Comparison of ENCODE assay signal across 14 mouse cellular contexts in the genomic region with DNA sequence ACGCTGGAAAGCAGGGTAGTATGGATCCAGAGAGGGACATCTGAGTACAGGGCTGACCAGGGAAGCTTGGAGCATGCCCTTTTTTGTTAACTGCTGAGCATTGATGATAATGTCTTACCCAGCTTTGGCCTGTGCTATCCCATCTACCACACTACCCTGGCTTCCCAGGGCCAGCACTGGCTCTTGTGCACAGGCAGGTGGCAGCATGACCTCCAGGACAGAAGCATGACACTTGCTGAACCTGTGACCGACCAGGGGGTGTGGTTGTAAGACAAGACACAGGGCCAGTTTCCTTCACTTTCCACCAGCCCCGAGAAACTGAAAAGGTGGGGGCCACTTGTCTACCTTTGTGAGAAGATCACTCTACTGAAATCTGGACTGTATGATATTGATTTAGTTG. TPM values are rescaled to one million over a fixed set of nuclear protein-coding genes. Genes with fewer than 3 reads are reported as not detected.
DNase-seq lines count a peak whose midpoint lies in the region; ATAC-seq and TF ChIP-seq lines count a peak whose summit lies in the region.
"Had no signal": no experiment of that assay in that cellular context is flagged by ENCODE, and none has a peak within 500 bp of the region (broad histone marks: within the 10 kb centered on the region; RNA-seq: fewer than 3 reads in every experiment).

No protein-coding gene starts in this region.

- peak; percentile 27; the same call in 1 of the 2 replicates for TF ChIP-seq CTCF in heart, postnatal 0 days (IDR thresholded peaks at IDR 0.05; ENCODE audit: low read depth)
- 0 out of 2 replicates have a peak, but pooled peaks have one; percentile 41 for TF ChIP-seq CTCF in thymus, adult 2 months (IDR thresholded peaks at IDR 0.05; ENCODE audit: borderline replicate concordance, control insufficient read depth, extremely low read depth, insufficient read depth, low read length, poor library complexity)

- TF ChIP-seq POLR2A in thymus, adult 2 months (IDR thresholded peaks at IDR 0.05; ENCODE audit: control insufficient read depth, extremely low read depth, insufficient read depth, low read length, poor library complexity): no peak

- no peaks in the 10 kb centered on the region for H3K4me1 ChIP-seq in heart, postnatal 0 days (ENCODE audit: control insufficient read depth, insufficient read depth)
- H3K4me1 ChIP-seq in heart, embryonic 11.5 days (ENCODE audit: control insufficient read depth, insufficient read depth, low read length): no peaks in the 10 kb centered on the region
- H3K4me1 ChIP-seq in thymus, adult 2 months (replicated peaks; ENCODE audit: control insufficient read depth, insufficient read depth, low read length): peaks cover 7% of the 10 kb centered on the region
- peaks cover 14% of the 10 kb centered on the region for H3K4me1 ChIP-seq in liver, embryonic 12.5 days
- H3K4me1 ChIP-seq: lung, embryonic 15.5 days had no signal

- no peaks in the 10 kb centered on the region for H3K9me3 ChIP-seq in heart, postnatal 0 days (replicated peaks; ENCODE audit: control insufficient read depth, low read length)
- H3K9me3 ChIP-seq in heart, embryonic 11.5 days (replicated peaks; ENCODE audit: control insufficient read depth, low read length): no peaks in the 10 kb centered on the region
- H3K9me3 ChIP-seq in liver, embryonic 12.5 days (replicated peaks): no peaks in the 10 kb centered on the region
- H3K9me3 ChIP-seq: hindbrain, embryonic 12.5 days; lung, embryonic 15.5 days had no signal

- TF ChIP-seq EP300 in heart, postnatal 0 days (IDR thresholded peaks at IDR 0.05; ENCODE audit: low read depth): no peak

- no peak overlapping the region for H3K27ac ChIP-seq in heart, postnatal 0 days (ENCODE audit: low read depth)
- H3K27ac ChIP-seq in heart, embryonic 11.5 days (ENCODE audit: low read depth, low read length): no peak overlapping the region
- no peak overlapping the region for H3K27ac ChIP-seq in thymus, adult 2 months (ENCODE audit: control insufficient read depth, insufficient read depth, low read length)
- H3K27ac ChIP-seq in liver, embryonic 12.5 days: no peak overlapping the region
- H3K27ac ChIP-seq: hindbrain, embryonic 12.5 days; lung, embryonic 15.5 days had no signal

- 37% methylated on average over 3 of the region's 3 CpGs for WGBS in heart, postnatal 0 days
- WGBS in heart, embryonic 11.5 days (ENCODE audit: insufficient replicate concordance): 45% methylated on average over 3 of the region's 3 CpGs
- 32% methylated on average over 3 of the region's 3 CpGs for WGBS in thymus, adult 2 months
- WGBS in liver, embryonic 12.5 days (ENCODE audit: insufficient replicate concordance): 36% methylated on average over 3 of the region's 3 CpGs

- H3K27me3 ChIP-seq in heart, postnatal 0 days (ENCODE audit: control insufficient read depth, insufficient read depth, low read length): no peaks in the 10 kb centered on the region
- no peaks in the 10 kb centered on the region for H3K27me3 ChIP-seq in heart, embryonic 11.5 days (ENCODE audit: control insufficient read depth, insufficient read depth, low read length)
- H3K27me3 ChIP-seq in thymus, adult 2 months (ENCODE audit: control insufficient read depth, insufficient read depth, low read length): no peaks in the 10 kb centered on the region
- no peaks in the 10 kb centered on the region for H3K27me3 ChIP-seq in liver, embryonic 12.5 days (replicated peaks)
- H3K27me3 ChIP-seq: hindbrain, embryonic 12.5 days had no signal

- ATAC-seq in heart, postnatal 0 days (ENCODE audit: insufficient read depth, low read depth): no peak
- ATAC-seq in heart, embryonic 11.5 days (replicated peaks; ENCODE audit: insufficient number of reproducible peaks, low FRiP score, low TSS enrichment): no peak; the same call in 1 of the 2 replicates
- peak; percentile 87 for ATAC-seq in liver, embryonic 12.5 days
- ATAC-seq: activated CD4-positive, CD25-positive, alpha-beta regulatory T cell, adult 4 months had no signal

- no peaks in the 10 kb centered on the region for H3K36me3 ChIP-seq in heart, postnatal 0 days (replicated peaks; ENCODE audit: control insufficient read depth, insufficient read depth, low read length)
- no peaks in the 10 kb centered on the region for H3K36me3 ChIP-seq in heart, embryonic 11.5 days (ENCODE audit: control insufficient read depth, insufficient read depth, low read length)
- H3K36me3 ChIP-seq in thymus, adult 2 months (ENCODE audit: control insufficient read depth, insufficient read depth, low read length): no peaks in the 10 kb centered on the region
- no peaks in the 10 kb centered on the region for H3K36me3 ChIP-seq in liver, embryonic 12.5 days
- H3K36me3 ChIP-seq: hindbrain, embryonic 12.5 days; lung, embryonic 15.5 days had no signal

- H3K4me2 ChIP-seq in heart, postnatal 0 days (ENCODE audit: low read depth, low read length): no peak overlapping the region
- H3K4me2 ChIP-seq in heart, embryonic 11.5 days: no peak overlapping the region
- H3K4me2 ChIP-seq in liver, embryonic 12.5 days: no peak overlapping the region
- H3K4me2 ChIP-seq: hindbrain, embryonic 12.5 days; lung, embryonic 15.5 days had no signal

- no peak overlapping the region for H3K4me3 ChIP-seq in heart, postnatal 0 days (ENCODE audit: low read depth, low read length)
- no peak overlapping the region for H3K4me3 ChIP-seq in heart, embryonic 11.5 days (ENCODE audit: low read depth, low read length)
- no peak overlapping the region for H3K4me3 ChIP-seq in thymus, adult 2 months (ENCODE audit: control insufficient read depth, insufficient read depth, low read length)
- no peak overlapping the region for H3K4me3 ChIP-seq in liver, embryonic 12.5 days
- H3K4me3 ChIP-seq: hindbrain, embryonic 12.5 days; lung, embryonic 15.5 days; myocyte had no signal

- DNase-seq in heart, postnatal 0 days (ENCODE audit: low spot score): no peak
- DNase-seq in thymus, adult 2 months: no peak
- DNase-seq in thymus, postnatal 0 days (ENCODE audit: low spot score): no peak
- DNase-seq in yolk sac, embryonic 10.5 days (ENCODE audit: low spot score): peak; percentile 24
- DNase-seq in retina, embryonic 14.5 days (ENCODE audit: low spot score): no peak
- DNase-seq in frontal cortex, postnatal 10 days (ENCODE audit: low spot score in 2 of 2): no peak
- DNase-seq: gastrocnemius, postnatal 10 days; retina, postnatal 1 day had no signal

- no peak overlapping the region for H3K9ac ChIP-seq in heart, postnatal 0 days (replicated peaks; ENCODE audit: low read depth, low read length)
- no peak overlapping the region for H3K9ac ChIP-seq in heart, embryonic 11.5 days (ENCODE audit: low read depth, low read length)
- H3K9ac ChIP-seq in liver, embryonic 12.5 days: no peak overlapping the region
- H3K9ac ChIP-seq: hindbrain, embryonic 12.5 days; lung, embryonic 15.5 days had no signal

RNA-seq across cellular contexts. Expression of gene Cldn10, which starts 5.5 kb away (rescaled TPM):
- 1.7 TPM in 1 of 2 replicates, not detected in the other for total RNA-seq in heart, postnatal 0 days (2014; rRNA removed; ENCODE audit: low replicate concordance)
- polyA plus RNA-seq in heart, postnatal 0 days (2015; fragmentation: Nextera tagmentation; extraction: Ambion mirVana): 0.15 and 0.77 TPM in 2 replicates
- 0.34 and 0.56 TPM in 2 replicates for polyA plus RNA-seq in heart, embryonic 11.5 days (2014; fragmentation: Nextera tagmentation; extraction: Ambion mirVana)
- polyA plus RNA-seq in thymus, adult 2 months (2012; rRNA removed): 0.89 and 1.2 TPM in 2 replicates
- polyA plus RNA-seq in thymus, postnatal 0 days (2015; fragmentation: Nextera tagmentation; extraction: Ambion mirVana): 1.7 TPM in 2 replicates
- 0.17 and 0.30 TPM in 2 replicates for polyA plus RNA-seq in liver, embryonic 12.5 days (2016; fragmentation: Nextera tagmentation; extraction: Ambion mirVana)
- polyA plus RNA-seq: myocyte had no signal
